Mouse (Mus musculus) megakaryocyte, embryonic 14.5 days (primary cell): ENCODE results near the gene Casp12.

Source experiments
- FLI1 ChIP-seq: IDR thresholded peaks from 2 replicates; pipeline ENCODE4 v1.6.1; 2012; ENCODE audit warnings: low read length, inconsistent platforms, mixed read lengths
- GATA1 ChIP-seq: IDR thresholded peaks from 3 replicates; pipeline ENCODE4 v1.6.1; 2012; ENCODE audit warnings: mixed read lengths, low read length, inconsistent platforms, borderline replicate concordance

- TF ChIP-seq GATA1 (no peak), FLI1 (no peak)
These were observed 67.3 kb downstream of the Casp12 start for GRCm38 (mm10) chr9:5412446-5413111.
